Mouse (Mus musculus) spleen, adult 2 months (tissue): ENCODE data around the gene Slc24a2. TPM values are rescaled to one million over a fixed set of nuclear protein-coding genes. Genes with fewer than 3 reads are reported as not detected.

Experiments
- DNase-seq, 2 experiments: peaks; one replicate each; pipeline versions ENCODE4 v3.0.0 to v3.0.0-alpha.2; 2012 to 2021; ENCODE audit warnings: low spot score in 2 of 2, low read depth in 1 of 2
- H3K27ac ChIP-seq: fragments of 200-500 bp; 2 replicates; pipeline ENCODE4 v1.5.1; 2012; ENCODE audit warnings: low read length, inconsistent platforms; ENCODE audit not compliant: insufficient read depth
- H3K27me3 ChIP-seq: fragments of 200-500 bp; 2 replicates; pipeline ENCODE4 v1.6.1; 2012; ENCODE audit warnings: mild to moderate bottlenecking, moderate library complexity, low read length, inconsistent platforms; ENCODE audit not compliant: control insufficient read depth, insufficient read depth
- H3K36me3 ChIP-seq: fragments of 200-500 bp; 2 replicates; pipeline ENCODE4 v1.6.1; 2012; ENCODE audit warnings: mild to moderate bottlenecking, low read length, inconsistent platforms; ENCODE audit not compliant: control insufficient read depth, insufficient read depth
- H3K4me1 ChIP-seq: fragments of 200-500 bp; 2 replicates; pipeline ENCODE4 v1.6.1; 2011; ENCODE audit warnings: inconsistent platforms; ENCODE audit not compliant: control insufficient read depth, insufficient read depth, insufficient read length
- H3K4me3 ChIP-seq: fragments of 200-500 bp; 2 replicates; pipeline ENCODE4 v1.5.1; 2011; ENCODE audit warnings: mild to moderate bottlenecking, inconsistent platforms; ENCODE audit not compliant: insufficient read depth, insufficient read length; ENCODE audit errors: extremely low read depth
- CTCF ChIP-seq: fragments of 200-500 bp; IDR thresholded peaks from 2 replicates; pipeline ENCODE4 v1.5.1; 2011; ENCODE audit warnings: mild to moderate bottlenecking, inconsistent platforms; ENCODE audit not compliant: insufficient read depth, insufficient read length, insufficient replicate concordance; ENCODE audit errors: extremely low read depth
- POLR2A ChIP-seq: fragments of 200-500 bp; IDR thresholded peaks from 2 replicates; pipeline ENCODE4 v1.6.1; 2011; ENCODE audit warnings: low read depth, low read length, inconsistent platforms
- WGBS: fragments of 180-500 bp; shearing (Covaris S2); methylation state at CpG from one replicate; pipeline ENCODE4 v1.1.7; 2018; 5-methylcytosine and 5-hydroxymethylcytosine counted together
- polyA plus RNA-seq: library from polyadenylated mRNA; depleted of rRNA; stranded (reverse); fragments of >200 nt; gene quantifications from 2 replicates; pipeline ENCODE4 v1.2.3, GENCODE M21; 2012

Slc24a2 gene
- polyA plus RNA-seq, 1 experiment: not detected

GRCm38 (mm10) chr4:87047131-87047530, 183.1 kb downstream of the Slc24a2 start:
- no peak for DNase-seq
- WGBS: 76% methylated on average over 2 of the region's 2 CpGs
- Histone ChIP-seq H3K36me3 (no peaks in the 10 kb centered on the region), H3K4me1 (no peaks in the 10 kb centered on the region), H3K27me3 (no peaks in the 10 kb centered on the region), H3K27ac (no peak overlapping the region), H3K4me3 (no peak overlapping the region)
- no peak for TF ChIP-seq POLR2A
- no peak for TF ChIP-seq CTCF

GRCm38 (mm10) chr4:87043296-87043695, 187.0 kb downstream of the Slc24a2 start:
- WGBS: 85% methylated on average over 9 of the region's 9 CpGs
- TF ChIP-seq CTCF: no peak
- TF ChIP-seq POLR2A: no peak
- Histone ChIP-seq H3K36me3 (no peaks in the 10 kb centered on the region), H3K4me3 (no peak overlapping the region), H3K4me1 (no peaks in the 10 kb centered on the region), H3K27ac (no peak overlapping the region), H3K27me3 (no peaks in the 10 kb centered on the region)
- DNase-seq: no peak

- Histone ChIP-seq H3K4me3 (no peak overlapping the region), H3K27me3 (no peaks in the 10 kb centered on the region), H3K27ac (no peak overlapping the region), H3K4me1 (no peaks in the 10 kb centered on the region), H3K36me3 (no peaks in the 10 kb centered on the region)
- TF ChIP-seq POLR2A: no peak
- TF ChIP-seq CTCF: no peak
- 87% methylated on average over 7 of the region's 7 CpGs for WGBS
- no peak for DNase-seq
These were observed 188.8 kb downstream of the Slc24a2 start for GRCm38 (mm10) chr4:87041412-87041997.

GRCm38 (mm10) chr4:87037592-87037991, 192.7 kb downstream of the Slc24a2 start:
- Histone ChIP-seq H3K4me1 (no peaks in the 10 kb centered on the region), H3K27ac (no peak overlapping the region), H3K27me3 (no peaks in the 10 kb centered on the region), H3K4me3 (no peak overlapping the region), H3K36me3 (no peaks in the 10 kb centered on the region)
- no peak for TF ChIP-seq CTCF
- no peak for TF ChIP-seq POLR2A
- DNase-seq: no peak
- 69% methylated on average over 4 of the region's 4 CpGs for WGBS

GRCm38 (mm10) chr4:87036507-87036906, 193.8 kb downstream of the Slc24a2 start:
- no peaks in the 10 kb centered on the region for H3K36me3 ChIP-seq
- no peak for TF ChIP-seq POLR2A
- no peak for TF ChIP-seq CTCF
- H3K4me1 ChIP-seq: no peaks in the 10 kb centered on the region
- DNase-seq: no peak
- no peak overlapping the region for H3K4me3 ChIP-seq
- no peaks in the 10 kb centered on the region for H3K27me3 ChIP-seq
- no peak overlapping the region for H3K27ac ChIP-seq
- WGBS: 76% methylated on average over 5 of the region's 5 CpGs

GRCm38 (mm10) chr4:87035701-87036100, 194.6 kb downstream of the Slc24a2 start:
- Histone ChIP-seq H3K27ac (no peak overlapping the region), H3K4me3 (no peak overlapping the region), H3K4me1 (no peaks in the 10 kb centered on the region), H3K36me3 (no peaks in the 10 kb centered on the region), H3K27me3 (no peaks in the 10 kb centered on the region)
- 89% methylated on average over 10 of the region's 10 CpGs for WGBS
- TF ChIP-seq CTCF (no peak), POLR2A (no peak)
- no peak for DNase-seq

GRCm38 (mm10) chr4:87032632-87033031, 197.6 kb downstream of the Slc24a2 start:
- no peak overlapping the region for H3K27ac ChIP-seq
- WGBS: 88% methylated on average over 8 of the region's 8 CpGs
- H3K27me3 ChIP-seq: no peaks in the 10 kb centered on the region
- no peak for DNase-seq
- H3K4me3 ChIP-seq: no peak overlapping the region
- H3K36me3 ChIP-seq: no peaks in the 10 kb centered on the region
- TF ChIP-seq CTCF (no peak), POLR2A (no peak)
- no peaks in the 10 kb centered on the region for H3K4me1 ChIP-seq
